Mouse (Mus musculus) ES-Bruce4 (cell line): ENCODE results near the gene Cops9.

Experiments used
- CTCF ChIP-seq: IDR thresholded peaks from one replicate; pipeline ENCODE4 v1.8.1; 2011; ENCODE audit warnings: low read depth, low read length
- EP300 ChIP-seq: IDR thresholded peaks from 2 replicates; pipeline ENCODE4 v1.6.1; 2011; ENCODE audit warnings: low read depth, low read length; ENCODE audit not compliant: insufficient read depth
- POLR2A ChIP-seq: IDR thresholded peaks from one replicate; pipeline ENCODE4 v1.8.1; 2011; ENCODE audit warnings: low read length; ENCODE audit not compliant: insufficient read depth

DNA sequence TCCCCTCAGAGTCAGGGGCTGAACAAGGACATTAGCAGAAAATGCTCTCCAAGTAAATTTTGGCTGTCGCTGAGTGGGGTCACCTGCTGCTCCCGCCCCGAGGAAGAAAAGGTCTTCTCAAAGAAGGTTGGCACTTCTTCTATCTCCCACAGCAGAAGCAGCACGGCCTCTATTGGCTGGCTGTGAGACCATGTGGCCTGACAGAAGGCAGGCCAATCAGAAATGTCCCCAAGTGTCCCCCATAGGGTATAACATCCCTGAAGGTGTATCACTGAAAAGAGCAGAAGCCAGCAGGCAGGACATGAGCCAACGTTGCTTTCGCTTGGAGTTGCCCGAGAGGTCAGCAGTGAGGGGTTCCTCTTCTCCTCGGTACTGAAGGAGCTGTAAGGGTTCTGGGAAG lies 5.8 kb downstream of the Cops9 start:
- no peak for TF ChIP-seq EP300
- TF ChIP-seq CTCF, result no peak
- TF ChIP-seq POLR2A, result no peak
